Mouse (Mus musculus) left cerebral cortex, adult 18-20 months (tissue): Measurements from ENCODE around the gene Cdc42bpa. TPM values are rescaled to one million over a fixed set of nuclear protein-coding genes. Genes with fewer than 3 reads are reported as not detected.

Experiments used
- DNase-seq, 2 experiments: peaks; one replicate each; pipeline ENCODE4 v3.0.0; 2021 to 2022; ENCODE audit warnings: low spot score in 2 of 2, mixed read lengths in 1 of 2
- total RNA-seq, 2 experiments: library from RNA; stranded (reverse); gene quantifications; 2 replicates each; pipeline ENCODE4 v1.2.3; 2021

Gene Cdc42bpa
- total RNA-seq, 2 experiments from 2014 or later, result 223 to 236 TPM

- no peak for DNase-seq
Measured at GRCm38 (mm10) chr1:180161160-180161559, 200.9 kb downstream of the Cdc42bpa start.

GRCm38 (mm10) chr1:180161566-180162355 is 201.5 kb downstream of the Cdc42bpa start:
- no peak for DNase-seq

DNA sequence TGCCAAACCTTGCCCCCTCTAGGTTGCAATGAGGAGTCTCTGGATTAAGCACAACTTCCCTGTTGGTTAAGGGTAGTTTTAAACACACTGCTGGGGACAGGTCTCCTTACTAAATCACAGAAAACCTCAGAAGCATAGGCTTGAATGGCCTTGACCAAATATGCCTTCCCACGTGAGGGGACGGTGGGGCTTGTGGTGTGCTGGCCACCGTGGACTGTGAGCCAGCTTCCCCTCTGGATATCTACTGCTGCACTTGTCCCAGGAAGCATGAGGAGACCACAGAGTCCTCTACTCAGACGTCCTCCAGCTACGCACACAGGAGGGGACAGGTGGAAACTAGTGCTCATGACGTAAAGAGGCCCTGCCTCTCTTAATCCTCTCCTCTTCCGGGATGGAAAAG is 202.7 kb downstream of the Cdc42bpa start:
- DNase-seq, result no peak

GRCm38 (mm10) chr1:180166533-180166932 is 206.3 kb downstream of the Cdc42bpa start:
- DNase-seq, result no peak

DNA sequence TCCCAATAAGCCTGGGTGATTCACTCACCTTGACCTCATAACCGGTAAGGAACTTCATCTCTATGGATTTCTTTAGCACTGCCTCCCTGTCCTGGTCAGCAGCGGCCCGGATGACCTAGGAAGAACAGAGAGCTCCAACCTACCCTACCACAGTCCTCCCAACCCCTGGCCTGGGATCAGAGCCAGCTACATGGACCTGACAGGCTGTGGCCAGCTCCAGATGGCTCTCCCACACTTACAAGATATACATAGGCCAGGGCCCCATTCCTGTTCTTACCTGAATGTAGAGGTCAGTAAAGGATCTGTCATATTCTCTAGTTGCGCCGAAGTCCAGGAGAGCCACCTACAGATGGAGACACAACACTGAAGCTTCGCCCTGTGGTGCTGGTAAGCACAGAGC is 208.0 kb downstream of the Cdc42bpa start:
- no peak for DNase-seq

GRCm38 (mm10) chr1:180169161-180169560 is 208.9 kb downstream of the Cdc42bpa start:
- no peak for DNase-seq

- no peak for DNase-seq
Measured at GRCm38 (mm10) chr1:180170071-180170470, 209.8 kb downstream of the Cdc42bpa start.

DNA sequence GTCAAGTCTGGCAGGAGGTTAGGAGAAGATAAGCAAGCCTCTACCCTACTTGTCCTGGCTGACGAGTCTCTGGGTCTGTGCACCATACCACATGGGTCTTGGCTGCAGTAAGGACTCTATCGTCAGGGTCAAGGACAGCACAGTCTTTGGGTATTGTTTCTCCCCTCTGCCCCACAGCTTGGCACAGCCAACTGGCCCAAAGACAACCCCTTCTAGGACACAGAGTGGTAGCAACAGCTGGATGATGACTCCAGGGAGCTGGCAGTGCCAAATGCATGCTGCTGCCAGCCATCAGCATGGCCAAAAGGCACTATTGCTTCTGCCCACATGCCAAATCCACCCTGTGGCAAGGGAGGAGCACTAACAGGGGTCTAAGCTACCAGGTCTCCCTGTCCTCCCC is 211.6 kb downstream of the Cdc42bpa start:
- no peak for DNase-seq

- no peak for DNase-seq
Measured at GRCm38 (mm10) chr1:180172600-180172999, 212.3 kb downstream of the Cdc42bpa start.

DNA sequence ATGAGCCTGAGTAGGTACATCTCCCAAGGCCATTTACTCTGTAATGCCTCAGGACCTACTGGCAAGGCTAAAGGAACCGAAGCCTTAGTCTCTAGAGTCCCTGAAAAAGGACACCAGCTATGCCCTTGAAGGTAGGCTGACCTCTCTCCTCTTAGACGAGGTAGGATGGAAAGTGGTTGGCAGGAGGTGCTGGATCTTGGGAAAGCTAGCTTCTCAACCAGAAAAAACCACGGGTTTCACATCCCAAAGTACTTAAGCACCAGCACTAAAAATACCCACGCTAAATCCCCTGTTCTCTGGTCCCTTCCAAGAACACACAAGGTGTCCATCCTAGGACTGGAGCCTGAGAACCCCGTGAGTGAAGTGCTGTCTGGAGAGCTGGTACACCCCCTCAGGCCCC is 212.7 kb downstream of the Cdc42bpa start:
- DNase-seq, result no peak

- DNase-seq, result no peak
Measured at GRCm38 (mm10) chr1:180174718-180175117, 214.4 kb downstream of the Cdc42bpa start.

DNA sequence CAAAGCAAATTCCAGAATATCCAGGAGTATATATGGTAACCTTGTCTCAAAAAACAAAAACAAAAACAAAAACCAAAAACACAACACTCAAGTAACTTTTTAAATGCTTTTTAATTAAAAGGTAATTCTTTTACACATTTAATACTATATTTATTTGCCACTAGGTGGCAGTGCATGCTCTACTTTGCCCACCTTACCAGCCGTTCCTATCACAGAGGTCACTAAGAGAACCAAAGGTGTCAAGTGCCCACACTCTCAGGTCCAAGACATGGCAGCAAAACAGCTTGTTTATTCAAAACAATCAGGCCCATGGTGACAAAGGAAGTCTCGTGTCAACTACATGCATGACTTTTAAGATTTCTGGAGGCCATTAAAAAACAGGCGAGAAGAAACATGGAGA is 214.9 kb downstream of the Cdc42bpa start:
- DNase-seq, result no peak

- DNase-seq, result no peak
Measured at GRCm38 (mm10) chr1:180175635-180176034, 215.4 kb downstream of the Cdc42bpa start.

DNA sequence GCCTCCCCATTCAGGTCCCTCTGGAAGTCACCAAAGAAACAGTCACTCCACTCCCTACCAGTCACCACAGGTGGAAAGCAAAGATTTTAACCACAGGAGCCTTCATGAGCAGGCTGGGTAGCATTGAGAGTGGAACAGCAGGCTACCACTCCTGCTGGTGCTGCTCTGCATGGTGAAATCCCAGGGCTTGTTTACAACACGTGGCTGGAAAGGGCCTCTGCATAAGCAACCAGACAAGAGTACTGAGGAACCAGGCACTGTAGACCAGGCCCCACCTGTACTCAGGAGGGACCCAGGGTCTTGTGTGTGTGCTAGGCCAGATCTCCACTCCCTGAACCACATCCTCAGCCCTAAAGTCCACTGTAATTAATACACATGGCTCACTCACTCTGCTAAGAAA is 216.5 kb downstream of the Cdc42bpa start:
- DNase-seq, result no peak

- DNase-seq, result no peak
Measured at GRCm38 (mm10) chr1:180178340-180178739, 218.1 kb downstream of the Cdc42bpa start.

DNA sequence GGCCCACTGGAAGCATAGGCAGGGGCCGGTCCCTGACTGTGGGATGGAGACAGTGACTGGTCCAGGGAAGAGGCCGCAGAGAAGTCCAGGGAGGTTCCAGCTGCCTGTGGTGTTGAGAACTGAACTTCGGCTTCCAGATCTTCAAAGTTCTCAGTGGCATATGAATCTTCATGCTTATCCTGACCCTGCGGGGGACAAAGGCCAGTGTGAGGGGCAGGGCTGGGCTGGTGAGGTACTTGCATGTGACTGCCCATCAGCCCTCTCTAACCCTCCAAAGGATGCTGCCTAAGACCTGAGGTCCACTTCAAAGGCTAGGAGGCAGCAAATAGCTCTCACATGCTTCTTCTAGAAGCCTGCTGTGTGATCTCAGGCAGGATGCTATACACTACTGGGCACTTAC is 218.8 kb downstream of the Cdc42bpa start:
- DNase-seq, result no peak

DNA sequence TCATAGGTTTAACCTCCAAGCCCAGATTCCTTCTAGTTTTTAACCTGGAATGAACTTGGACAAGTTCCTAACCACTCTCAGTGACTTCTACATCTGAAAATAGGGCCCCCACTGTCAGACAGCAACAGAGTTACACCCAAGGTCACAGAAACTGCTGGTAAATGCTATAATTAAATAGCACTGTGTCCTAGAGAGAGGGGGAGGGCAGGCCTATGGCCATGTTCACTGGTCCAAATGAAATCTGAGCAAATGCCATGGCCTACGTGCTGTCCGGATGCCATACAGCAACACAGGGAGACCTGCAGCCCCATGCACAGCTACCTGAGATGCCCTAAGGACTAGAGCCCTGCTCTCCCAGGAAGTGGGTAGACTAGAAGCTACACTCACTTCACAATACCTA is 219.6 kb downstream of the Cdc42bpa start:
- no peak for DNase-seq

DNA sequence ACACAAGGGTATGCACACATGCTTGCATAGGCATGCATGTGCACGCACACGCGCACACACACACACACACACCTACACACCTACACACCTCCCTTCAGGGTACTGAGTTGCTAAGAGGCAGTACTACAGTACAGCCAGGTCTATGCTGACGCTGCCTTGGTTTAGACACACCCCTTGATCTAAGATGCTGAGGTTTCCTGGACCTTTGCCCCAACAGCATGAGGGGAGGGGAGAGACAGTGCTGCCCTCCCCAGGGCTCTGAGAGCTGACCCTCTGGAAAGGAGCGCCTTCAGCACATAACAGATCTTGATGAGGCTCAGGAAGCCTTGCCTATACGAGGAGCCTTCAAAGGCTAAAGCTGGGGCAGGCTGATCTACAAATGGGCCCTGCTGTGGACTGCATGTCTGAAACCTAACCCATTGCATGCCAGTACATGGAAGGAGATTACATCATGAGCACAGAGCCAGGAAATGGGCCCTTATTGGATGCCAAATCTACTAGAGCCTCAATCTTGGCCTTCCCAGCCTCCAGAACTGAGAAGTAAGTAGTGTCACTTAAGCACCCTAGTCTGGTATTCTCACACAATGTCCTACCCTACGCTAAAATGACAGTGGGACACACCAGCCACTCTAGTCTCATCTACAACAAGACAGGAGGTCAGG is 221.2 kb downstream of the Cdc42bpa start:
- no peak for DNase-seq

DNA sequence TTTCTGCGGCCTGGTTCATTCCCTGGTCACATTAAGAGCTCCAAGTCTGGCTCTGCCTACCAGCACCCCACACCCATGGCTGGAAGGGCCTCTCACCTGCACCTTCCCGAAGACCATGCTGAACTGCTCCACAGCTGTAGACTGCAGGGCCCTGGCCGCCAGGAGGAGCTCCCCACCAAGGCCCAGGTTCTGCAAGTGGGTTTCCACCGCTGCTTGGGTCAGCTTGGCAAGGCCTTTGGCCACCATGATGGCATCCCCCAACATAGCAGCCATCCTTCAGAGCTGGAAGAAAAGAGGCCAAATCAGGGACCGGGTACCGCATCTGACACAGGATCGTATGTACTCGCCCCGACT is 221.7 kb downstream of the Cdc42bpa start:
- DNase-seq, result no peak

GRCm38 (mm10) chr1:180182731-180183130 is 222.5 kb downstream of the Cdc42bpa start:
- DNase-seq, result no peak

DNA sequence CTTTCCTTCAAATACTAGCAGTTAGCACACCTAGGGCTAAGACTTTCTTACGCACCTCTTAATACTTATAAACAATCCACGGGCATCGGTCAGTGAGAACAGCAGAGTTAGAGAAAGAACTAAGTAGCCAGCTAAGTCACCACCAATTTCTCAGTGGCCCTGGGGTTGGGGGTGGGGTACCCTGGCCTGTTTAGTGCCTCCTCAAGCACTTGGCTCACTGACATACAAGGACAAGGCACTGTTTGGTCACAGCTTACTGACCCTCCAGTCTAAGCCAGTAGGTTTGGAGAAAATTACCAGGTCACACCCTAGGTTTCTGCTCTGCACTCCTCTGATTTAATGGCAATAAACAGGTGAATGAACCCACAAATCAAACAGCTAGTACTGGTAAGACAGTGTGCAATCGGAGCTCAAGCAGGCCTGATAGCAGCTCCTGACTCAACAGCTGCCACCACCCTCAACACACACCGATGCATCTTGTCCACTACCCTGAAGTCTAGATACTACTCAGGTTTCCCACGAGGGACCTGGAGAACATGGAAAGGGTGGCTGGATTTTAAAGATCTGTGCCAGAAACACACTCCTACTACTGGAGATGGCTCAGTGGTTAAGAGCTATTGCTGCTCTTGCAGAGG is 223.4 kb downstream of the Cdc42bpa start:
- no peak for DNase-seq

DNA sequence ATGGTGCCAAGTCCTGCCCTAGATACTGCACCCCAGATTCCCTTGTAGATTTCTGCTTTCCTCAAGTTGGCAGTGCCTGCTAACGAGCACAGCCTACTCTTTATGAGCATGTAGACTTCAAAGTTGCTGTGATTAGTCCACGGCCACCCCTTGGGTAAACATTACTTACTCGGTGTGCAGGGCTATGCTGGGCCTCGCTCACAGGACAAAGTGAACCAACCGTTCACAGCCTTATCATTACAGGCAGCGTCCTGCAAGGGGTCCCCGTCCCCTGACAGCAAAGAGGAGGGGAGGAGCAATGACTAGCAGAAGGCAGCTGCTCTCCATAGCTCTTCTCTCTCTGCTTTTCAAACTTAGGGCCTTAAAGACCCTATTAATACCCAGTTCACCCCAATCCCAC is 224.5 kb downstream of the Cdc42bpa start:
- DNase-seq, result no peak
